Mouse (Mus musculus): ENCODE data around the gene Ush1c.
A peak's percentile ranks its signal among the peaks of the same experiment; 100 is the strongest.
"Not testable (repeated sequence)": the region's sequence is repeated elsewhere in the genome, so short reads cannot be mapped to it uniquely, and the experiment has no call there.

The Ush1c gene

DNA sequence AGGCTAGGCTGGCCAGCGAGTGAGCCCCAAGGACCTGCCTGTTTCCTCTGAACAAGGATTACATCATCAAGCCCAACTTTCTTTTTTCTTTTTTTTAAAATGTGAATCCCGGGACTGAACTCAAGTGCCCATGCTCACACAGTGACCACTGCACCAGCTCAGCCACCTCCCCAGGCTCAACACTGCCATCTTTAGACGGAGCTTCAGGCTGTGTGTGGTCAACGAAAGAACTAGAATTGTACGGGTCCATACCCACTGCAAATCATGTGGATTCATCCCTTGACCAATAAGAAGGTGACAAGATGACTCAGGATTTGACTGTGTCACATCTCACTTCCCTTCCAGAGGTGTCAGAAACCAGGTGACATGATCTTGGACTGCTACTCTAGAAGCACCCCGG is 33.5 kb downstream of the Ush1c start:
- DNase-seq (ENCODE audit: low spot score), result no peak

DNA sequence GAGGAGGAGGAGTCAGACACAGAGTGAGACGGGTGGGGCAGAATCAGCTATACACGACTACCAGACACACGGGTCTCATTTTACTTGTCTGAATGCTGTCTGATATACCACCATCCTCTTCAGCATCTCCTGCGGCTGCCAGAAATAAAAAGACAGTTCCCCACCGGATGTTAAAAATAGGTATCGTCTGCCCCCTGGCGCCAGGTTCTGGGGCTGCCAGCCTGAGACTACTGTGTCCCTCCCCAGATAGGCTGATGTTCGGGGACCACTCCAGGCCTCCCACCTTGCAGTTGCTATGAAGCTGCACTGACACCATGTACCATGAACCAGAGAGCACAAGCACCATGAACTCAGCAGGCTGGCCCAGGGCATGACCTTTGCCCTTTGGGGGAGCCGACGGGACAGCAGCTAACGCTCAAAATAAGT is 34.2 kb downstream of the Ush1c start:
- DNase-seq (ENCODE audit: low spot score), result no peak

DNA sequence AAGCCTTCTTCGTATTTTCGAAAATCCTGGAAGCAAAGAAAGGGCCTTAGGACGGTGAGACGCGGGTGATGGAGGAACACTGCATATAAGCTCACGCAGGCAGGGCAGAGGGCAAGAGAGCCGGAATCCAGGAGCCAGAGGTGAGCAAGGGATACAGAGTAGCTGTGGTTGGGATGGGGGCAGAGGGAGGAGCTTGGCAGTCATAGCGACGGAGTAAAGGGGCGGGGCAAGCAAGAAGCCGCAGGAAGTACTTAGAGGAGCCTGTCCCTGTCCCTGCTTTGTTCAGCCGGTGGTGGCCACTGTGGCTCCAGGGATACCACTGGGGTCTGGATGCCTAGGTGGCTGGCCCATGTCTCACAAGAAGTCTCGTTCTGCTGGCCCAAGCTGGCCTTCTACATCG is 36.7 kb downstream of the Ush1c start:
- no peak for DNase-seq (ENCODE audit: low spot score)

DNA sequence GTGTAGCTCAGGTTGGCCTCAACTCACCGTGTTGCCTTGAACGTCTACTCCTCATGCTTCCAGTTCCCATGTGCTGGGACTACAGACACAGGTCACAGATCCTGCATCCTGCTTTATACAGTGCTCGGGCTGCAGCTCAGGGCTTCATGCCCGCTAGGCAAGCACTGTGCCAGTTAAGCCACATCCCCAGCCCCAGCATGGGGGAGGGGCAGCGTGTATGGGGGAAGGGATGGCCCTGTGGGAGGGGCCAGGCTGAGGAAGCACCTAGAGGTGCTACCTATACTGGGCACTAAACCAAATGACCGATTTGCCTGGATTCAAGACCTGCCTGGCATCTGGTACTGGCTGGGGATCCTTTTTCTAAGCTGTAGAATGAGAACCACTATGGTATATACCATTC is 38.3 kb downstream of the Ush1c start:
- no peak for DNase-seq (ENCODE audit: low spot score)

DNA sequence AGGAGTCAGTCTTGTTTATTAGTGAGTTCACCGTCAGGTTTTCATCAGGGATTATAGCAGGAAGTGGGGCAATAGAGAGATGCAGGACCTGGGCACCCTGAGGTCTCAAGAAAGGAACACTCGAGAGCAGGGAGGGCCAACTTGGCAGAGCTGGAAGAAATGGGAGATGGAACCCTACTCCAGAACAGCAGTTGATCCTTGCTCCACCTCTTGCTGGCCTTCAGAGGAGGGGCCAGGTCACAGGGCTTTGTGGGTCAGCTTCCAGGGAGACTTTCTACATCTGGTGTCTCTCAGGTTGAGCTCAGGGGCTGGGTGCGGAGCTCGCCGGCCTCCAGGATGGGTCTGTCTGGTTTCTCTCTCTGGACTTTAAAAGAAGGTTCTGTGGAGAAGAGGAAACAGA is 42.9 kb downstream of the Ush1c start:
- no peak for DNase-seq (ENCODE audit: low spot score)

DNA sequence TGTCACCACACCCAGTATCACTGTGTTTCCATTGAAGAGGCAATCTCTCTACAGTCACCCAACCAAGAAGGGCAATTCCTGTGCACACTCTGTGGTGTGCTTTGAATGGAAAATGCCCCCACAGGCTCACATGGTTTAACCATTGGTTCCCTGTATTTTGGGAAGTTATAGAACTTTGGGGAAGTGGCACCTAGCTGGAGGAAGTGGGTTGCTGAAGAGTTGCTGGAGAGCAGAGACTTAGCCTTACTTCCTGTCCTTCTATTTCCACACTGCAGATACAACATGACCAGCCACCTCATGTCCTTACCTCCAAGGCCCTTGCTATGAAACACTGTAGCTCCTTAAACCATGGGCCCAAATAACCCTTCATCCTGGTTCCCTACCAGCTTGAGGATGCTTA is 54.1 kb downstream of the Ush1c start:
- no peak for DNase-seq (ENCODE audit: low spot score)

DNA sequence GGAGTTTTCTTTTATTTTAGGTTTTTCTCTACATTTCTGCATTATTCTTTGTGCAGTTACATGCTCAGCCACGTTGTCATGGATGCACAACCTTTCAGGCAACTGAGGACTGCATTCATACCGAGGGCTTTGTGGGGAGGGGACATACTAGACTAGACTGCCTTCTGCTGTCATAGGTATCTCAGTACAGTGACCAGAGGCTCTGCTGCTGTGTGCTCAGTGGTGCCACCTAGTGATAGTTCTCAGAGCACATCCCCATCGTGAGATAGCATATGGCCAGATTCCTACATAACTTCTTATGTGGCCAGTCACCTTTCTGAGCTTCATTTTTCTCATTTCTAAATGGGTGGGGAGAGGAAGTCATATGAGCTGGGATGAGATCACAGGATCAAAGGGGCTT is 56.7 kb downstream of the Ush1c start:
- peak; percentile 34 for DNase-seq (ENCODE audit: low spot score)

DNA sequence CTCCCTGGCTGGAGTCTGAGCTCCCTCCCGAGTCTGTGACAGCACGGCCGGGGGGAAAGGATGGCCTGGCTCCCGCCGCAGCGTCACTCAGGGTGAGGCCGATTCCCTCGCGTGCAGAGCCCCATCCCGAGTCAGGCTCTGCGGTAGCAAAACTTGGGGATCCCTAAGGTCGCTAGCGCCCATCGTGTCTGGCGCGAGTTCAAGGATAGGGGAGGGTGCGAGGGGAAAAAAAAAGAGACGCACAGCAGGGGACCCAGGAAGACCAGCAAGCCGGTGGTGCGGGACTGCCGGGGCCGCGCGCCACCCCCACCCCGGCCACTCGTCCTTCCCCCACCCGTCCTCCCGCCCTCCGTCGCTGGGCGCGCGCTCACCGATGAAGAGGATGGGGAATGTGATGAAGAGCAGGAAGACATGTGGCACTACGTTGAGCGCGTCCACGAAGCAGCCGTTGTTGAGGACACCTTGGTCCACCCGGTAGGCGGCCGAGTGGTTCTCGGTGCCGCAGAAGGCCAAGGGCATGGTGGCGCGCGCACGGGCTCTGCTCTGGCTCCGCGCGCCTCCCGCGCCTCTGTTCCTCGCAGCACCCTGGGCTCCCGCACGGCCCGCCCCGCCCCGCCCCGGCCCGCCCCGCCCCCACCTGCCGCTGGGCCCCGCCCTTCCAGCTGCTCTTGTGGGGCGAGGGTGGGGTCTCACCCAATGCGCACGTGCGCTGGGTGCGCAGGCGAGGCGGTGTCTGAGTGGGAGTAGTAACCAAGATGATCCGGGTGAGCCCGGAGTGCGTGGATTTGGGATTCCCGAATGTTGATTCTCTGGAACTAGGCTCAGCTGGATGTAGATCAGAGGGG is 58.6 kb downstream of the Ush1c start, which contains the start of gene Abcc8:
Abcc8 (minus strand) TSS at position 603 of the 845 bp plus-strand sequence.
- no peak for DNase-seq (ENCODE audit: low spot score)

DNA sequence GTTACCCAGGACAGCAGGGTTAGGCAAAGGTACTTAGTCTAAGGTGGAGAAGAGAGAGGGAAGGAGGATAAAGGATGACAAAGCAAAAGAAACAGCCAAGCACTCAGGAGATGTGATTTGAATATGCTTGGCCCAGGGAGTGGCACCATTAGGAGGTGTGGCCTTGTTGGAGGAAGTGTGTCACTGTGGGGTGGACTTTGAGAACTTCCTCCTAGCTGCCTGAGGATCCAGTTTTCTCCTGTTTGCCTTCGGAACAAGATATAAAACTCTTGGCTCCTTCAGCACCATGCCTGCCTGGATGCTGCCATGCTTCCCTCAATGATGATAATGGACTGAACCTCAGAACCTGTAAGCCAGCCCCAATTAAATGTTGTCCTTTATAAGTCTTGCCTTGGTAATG is 69.3 kb downstream of the Ush1c start:
- not testable (repeated sequence) for DNase-seq (ENCODE audit: low spot score)

DNA sequence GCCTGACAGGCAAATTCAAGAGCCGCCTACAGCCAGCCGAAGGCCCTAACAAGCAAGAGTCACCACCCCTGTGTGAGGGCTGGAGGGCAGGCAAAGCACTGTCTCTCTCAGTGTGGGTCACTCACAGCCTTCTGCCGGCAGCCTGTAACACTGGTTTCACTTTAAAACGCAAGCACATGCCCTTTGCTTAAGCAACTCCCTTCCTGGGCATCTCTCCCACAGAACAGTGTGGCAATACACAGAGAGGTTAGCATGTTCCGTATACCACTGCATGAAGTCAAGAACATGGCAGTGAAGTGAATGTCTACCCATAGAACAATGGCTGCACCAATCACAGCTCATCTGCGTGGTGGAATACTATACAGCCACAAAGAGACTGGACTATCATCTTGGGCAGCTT is 69.9 kb downstream of the Ush1c start:
- peak; percentile 54 for DNase-seq (ENCODE audit: low spot score)

DNA sequence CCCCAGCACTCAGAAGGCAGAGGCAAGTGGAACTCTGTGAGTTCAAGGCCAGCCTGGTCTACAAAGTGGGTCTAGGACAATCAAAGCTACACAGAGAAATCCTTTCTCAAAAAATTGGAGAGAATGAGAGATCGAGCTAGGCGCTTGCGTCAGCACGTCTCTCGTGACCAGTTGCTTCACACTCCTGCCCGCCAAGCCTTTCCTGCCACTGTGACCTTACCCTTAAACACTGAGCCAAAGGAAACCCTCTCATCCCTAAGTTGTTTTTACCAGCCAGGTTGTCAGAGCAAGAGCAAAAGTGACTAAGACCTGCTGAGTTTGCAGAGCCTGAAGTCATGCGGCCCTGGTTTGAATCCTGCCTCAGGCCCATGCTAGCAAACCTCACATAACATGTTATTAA is 70.4 kb downstream of the Ush1c start:
- DNase-seq (ENCODE audit: low spot score), result no peak

DNA sequence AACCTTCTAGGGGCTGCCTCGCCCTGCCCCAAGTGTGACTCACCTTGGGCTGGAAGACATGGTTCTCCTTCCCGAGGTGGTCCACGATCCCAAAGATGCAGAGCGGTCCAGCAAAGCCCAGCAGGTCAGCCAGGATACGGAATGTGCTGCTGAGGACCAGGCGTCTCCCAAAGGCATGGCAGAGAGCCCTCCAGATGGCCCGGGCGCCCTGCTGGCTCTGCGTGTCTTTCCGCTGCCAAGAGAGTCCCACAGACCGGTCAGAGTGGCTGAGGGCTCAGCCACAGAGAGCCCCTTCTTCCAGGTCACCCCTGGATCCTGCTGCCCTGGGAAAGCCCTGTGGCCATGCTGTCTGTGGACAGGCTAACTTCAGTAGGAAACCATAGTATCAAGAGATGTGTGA is 72.4 kb downstream of the Ush1c start:
- no peak for DNase-seq (ENCODE audit: low spot score)

DNA sequence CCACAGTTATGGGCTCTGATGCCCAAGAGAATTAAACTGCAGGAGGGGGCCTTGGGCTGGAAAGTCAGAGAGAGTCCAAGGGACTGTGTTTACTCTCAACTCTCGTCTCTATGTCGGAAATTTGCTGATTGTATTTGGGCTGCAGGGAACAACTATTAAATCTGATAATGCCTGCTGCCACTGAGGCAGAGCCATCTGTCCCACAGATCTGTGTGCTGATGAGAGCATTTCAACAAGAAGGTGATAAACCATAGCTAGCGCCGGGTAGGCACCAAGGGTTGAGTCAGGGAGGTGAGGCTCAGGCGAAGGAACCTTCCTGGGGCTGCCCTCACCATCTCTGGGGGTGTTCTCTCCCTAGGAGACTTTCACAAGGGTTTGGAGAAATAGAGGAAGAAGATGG is 75.6 kb downstream of the Ush1c start:
- DNase-seq (ENCODE audit: low spot score), result no peak

DNA sequence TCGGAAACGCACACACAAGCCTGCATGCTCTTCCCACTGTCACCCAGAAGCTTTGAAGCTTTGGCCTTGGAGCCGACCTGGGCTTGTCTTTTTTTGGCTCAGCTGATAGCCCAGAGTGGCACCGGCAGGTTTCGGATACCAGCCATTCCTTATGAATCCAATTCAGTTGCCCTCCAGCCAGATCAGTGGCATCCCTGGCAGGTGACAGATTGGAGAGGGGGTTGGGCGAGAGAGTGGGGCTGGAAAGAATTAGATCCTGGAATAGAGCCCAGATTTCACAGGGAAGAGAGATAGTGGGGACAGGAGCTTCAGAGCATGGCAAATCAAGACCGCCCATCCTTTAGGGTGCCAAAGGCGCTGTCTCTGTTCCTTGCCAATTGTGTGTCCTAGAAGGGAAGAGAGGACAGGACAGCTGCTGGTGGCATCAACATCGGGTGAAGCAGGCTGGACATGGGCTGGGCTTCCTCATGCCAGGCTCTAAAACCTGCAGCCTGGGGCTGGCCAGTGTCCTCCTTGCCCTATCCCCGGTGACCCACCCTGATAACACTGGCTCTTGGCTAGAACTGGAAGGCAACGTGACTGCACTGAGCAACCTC is 76.1 kb downstream of the Ush1c start:
- DNase-seq (ENCODE audit: low spot score), result no peak

DNA sequence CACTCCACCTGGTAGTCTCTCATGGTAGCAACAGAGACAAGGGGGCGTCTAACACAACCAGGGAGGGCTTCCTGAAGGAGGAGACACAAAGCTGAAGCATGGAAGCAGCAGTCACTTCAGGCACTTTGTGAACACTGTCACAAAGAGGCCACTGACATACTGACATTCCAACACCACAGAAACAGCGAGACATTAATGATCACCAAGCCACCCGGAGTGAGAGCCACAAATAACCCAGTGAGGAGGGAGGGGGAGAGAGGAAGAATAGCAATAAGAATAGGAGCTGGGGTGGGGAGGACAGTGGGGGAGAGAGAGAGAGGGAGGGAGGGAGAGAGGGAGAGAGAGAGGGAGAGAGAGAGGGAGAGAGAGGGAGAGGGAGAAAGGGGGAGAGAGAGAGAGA is 76.7 kb downstream of the Ush1c start:
- DNase-seq (ENCODE audit: low spot score), result no peak

DNA sequence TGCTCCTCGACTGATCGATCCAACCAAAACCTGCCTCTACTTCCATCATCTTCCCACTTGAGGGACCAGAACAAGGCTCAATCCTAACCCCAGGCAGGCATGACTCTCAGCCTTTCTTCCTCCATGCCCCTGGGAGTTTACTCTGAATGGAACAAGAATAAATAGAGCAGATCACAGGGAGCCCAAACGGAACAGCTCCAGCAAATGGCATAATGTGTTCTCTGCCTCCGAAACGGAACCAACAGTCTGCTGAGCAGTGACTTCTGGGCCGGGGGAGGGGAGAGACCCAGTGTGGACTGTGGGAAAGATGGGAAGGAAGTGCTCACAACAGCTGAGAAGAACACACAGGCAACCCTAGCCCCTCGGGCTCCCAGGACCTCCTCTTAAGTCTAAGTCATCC is 80.6 kb downstream of the Ush1c start:
- no peak for DNase-seq (ENCODE audit: low spot score)

DNA sequence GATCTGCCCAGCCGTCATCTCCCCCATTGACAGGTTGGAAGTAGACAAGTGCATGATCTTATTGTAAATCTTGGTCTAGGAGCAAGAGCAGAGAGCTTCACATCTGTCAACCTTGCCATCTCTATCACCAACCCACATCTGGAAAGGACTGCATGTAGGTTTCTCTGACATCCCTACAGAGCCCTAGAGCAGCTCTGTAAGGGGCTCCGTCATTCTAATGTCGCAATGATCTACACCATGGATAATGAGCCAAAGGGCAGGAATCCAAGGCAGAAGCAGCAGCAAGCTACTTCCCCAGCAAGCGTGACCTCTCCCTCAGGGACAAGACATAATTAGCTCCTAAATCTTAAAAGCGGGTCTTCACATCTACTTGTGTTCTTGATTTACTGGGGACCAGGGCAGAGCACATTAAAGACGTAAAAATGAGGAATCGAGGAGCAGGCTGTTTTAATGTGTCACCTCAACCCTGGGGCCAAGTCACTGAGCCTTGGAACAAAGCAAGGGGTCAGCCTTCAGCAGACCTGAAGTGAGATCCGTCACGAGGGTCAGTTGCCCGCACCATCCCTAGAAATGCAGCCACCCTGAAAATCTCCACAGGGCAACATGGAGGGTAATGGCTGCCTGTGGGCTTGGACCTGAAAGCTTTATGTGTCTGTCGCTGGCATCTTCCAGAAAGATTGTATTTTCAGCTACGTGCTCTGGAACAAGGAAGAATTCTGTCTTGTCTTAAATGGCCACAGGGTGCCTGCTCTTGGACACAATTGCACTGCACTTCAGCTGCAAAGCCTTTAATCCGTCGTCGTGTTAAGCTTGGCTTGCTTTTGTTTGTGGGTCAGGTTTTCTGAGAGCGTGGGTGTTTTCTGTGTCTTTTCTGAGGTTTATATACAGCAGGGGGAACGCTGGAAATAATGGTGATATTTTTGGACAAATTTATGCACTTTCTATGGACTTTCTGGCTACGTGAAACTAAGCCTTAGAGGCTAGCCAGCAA is 83.5 kb downstream of the Ush1c start:
- no peak for DNase-seq (ENCODE audit: low spot score)

DNA sequence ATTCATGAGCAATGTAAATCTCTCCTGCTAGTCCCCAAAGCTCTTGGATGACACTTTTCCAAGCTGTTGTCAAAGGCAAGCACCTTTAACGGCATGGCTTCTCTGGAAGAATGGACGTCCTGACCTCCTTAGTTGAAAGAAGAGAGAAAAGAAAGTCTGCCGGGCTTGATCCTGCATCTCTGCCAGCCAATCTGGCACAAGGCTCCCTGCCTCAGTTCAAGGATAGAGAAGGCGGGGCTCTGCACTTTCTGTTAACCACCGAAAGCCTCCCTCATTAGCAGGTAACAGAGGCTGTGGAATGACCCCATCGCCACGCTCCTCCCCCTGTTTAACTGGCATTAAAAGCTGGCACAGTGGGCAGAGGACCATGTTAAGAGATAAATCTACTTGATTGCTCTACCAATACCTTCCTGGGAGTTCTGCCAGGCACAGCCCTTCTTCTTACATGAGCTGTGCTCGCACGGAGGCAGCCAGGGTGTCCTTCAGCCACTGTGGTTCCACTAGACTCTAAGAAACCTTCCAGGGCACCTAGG is 85.4 kb downstream of the Ush1c start:
- no peak for DNase-seq (ENCODE audit: low spot score)

DNA sequence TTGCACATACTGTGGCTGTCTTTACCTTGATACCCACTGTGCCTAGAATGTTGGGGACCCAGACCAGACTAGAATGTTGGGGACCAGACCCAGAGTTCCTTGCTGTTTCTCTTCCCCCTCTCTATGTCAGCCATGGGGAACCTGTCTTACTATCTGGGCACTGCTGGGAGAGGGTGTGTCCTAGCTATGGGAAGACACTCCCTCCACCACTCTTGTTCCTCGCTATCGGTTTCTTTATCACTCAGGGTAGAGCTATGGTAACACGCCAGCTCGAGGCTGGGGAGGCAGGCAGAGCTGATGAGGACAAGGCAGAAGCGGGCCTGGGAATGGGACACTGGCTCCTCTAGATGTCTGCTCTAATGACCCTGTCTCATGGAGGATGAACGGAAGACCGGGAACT is 90.9 kb downstream of the Ush1c start:
- no peak for DNase-seq (ENCODE audit: low spot score)

DNA sequence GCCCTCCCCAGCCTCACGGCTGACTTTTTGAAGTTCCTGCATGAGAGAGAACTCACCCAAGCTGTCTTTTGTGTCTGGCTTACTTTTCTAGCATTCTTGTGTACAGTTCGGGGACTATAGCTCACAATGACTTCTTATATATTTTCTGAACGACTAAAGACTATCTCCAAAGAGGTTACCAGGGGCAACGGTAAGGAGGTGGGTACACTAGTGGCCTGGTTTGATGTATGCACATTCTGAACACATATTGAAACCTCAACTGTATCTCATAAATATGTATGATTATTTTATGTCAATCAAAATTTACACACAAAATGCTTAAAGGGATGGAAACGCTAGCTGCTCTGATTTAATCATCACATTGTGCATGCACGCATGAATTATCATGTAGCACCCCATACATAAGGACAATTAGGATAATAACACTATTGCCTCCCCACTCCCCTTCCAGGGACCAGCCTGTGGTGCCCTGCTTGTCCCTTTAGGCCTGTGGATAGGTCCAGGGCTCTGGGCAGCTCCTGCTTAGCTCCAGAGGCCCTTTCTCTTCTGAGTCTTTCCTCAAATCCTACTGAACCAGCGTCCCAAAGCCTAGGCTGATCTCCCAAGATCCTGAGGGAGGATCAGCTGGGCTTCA is 91.5 kb downstream of the Ush1c start:
- DNase-seq (ENCODE audit: low spot score), result no peak

Data from adipocyte (in vitro differentiated cells).